In the genomic region with DNA sequence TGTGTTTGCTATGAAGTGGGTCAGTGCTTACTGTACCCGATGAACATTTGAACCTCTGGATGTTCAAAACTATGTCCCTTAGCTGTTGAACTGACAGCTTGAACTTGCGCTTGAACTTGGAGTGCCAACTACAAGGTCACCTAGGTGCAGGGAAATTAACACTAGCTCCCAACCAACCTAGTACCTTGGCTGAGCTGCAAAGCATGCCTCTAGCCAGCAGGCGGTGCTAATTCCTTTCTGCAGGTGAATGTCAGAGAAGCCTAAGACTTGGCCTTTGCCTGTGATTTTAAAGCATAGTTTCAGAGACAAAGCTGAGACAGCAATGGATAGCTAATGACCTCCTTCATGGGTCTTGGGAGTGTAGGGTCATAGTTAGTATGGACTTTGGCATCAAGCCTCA, we compare ENCODE assay signal across 7 mouse cellular contexts. TPM values are rescaled to one million over a fixed set of nuclear protein-coding genes. Genes with fewer than 3 reads are reported as not detected.
DNase-seq lines count a peak whose midpoint lies in the region.

No protein-coding gene starts in this region.

- peak; percentile 79 for DNase-seq in 3T3-L1 (ENCODE audit: low read depth, low spot score)
- DNase-seq in CD8-positive naive resting alpha-beta T cell, adult 2 months (ENCODE audit: low read depth in 2 of 2, low spot score in 2 of 2), result peak; percentile 32 to 48
- peak; percentile 64 for DNase-seq in cerebellum, adult 9-10 months
- DNase-seq in gastrocnemius, postnatal 10 days, result peak; percentile 47
- peak; percentile 72 for DNase-seq in kidney, postnatal 14 days
- DNase-seq in lung, postnatal 10 days, result peak; percentile 71
- DNase-seq in right cerebral cortex, postnatal 14 days, result peak; percentile 56

RNA-seq across cellular contexts. Expression of a gene that starts 12.5 kb away (rescaled TPM):
- under 1 TPM in 1 of 2 experiments, not detected in 1; 0.23 TPM for total RNA-seq in gastrocnemius, postnatal 10 days (2021)

RNA-seq across cellular contexts. Expression of a gene that starts 12.9 kb away (rescaled TPM):
- total RNA-seq in gastrocnemius, postnatal 10 days (2021), result 100 to 1,000 TPM; 264 to 270 TPM

RNA-seq across cellular contexts. Expression of a gene that starts 26.1 kb away (rescaled TPM):
- total RNA-seq in gastrocnemius, postnatal 10 days (2021), result 100 to 1,000 TPM; 208 to 212 TPM

RNA-seq across cellular contexts. Expression of a gene that starts 29.1 kb away (rescaled TPM):
- total RNA-seq in gastrocnemius, postnatal 10 days (2021), result under 1 TPM in 1 of 2 experiments, not detected in 1; 0.14 TPM

RNA-seq across cellular contexts. Expression of a gene that starts 38.2 kb away (rescaled TPM):
- total RNA-seq in gastrocnemius, postnatal 10 days (2021), result 10 to 100 TPM; 26.9 to 29.9 TPM

Comparison
In these comparisons a context has a peak if more than half of its experiments do, and no peak if none do; other contexts are left out.
1. Peak in every context shown above with its lines: DNase-seq.